Comparison of ENCODE assay signal across 9 mouse cellular contexts in genomic region chr7:128524641-128525040, GRCm38 (mm10). TPM values are rescaled to one million over a fixed set of nuclear protein-coding genes. Genes with fewer than 3 reads are reported as not detected.
DNase-seq lines count a peak whose midpoint lies in the region; ATAC-seq and TF ChIP-seq lines count a peak whose summit lies in the region.
"Had no signal": no experiment of that assay in that cellular context is flagged by ENCODE, and none has a peak within 500 bp of the region (broad histone marks: within the 10 kb centered on the region; RNA-seq: fewer than 3 reads in every experiment).

No protein-coding gene starts in this region.

- H3K36me3 ChIP-seq in heart, embryonic 14.5 days (ENCODE audit: control insufficient read depth, insufficient read depth, low read length): no peaks in the 10 kb centered on the region
- peaks cover 24% of the 10 kb centered on the region for H3K36me3 ChIP-seq in G1E (replicated peaks)
- H3K36me3 ChIP-seq in forebrain, embryonic 14.5 days (ENCODE audit: control insufficient read depth, insufficient read depth, low read length): no peaks in the 10 kb centered on the region
- H3K36me3 ChIP-seq in liver, embryonic 13.5 days: no peaks in the 10 kb centered on the region

- H3K27me3 ChIP-seq in heart, embryonic 14.5 days (ENCODE audit: control insufficient read depth, insufficient read depth, low read length): no peaks in the 10 kb centered on the region
- 0 out of 2 replicates have a peak, but pooled peaks cover 2% of the 10 kb centered on the region for H3K27me3 ChIP-seq in G1E (ENCODE audit: insufficient read depth, low read length)
- peaks cover 13% of the 10 kb centered on the region for H3K27me3 ChIP-seq in forebrain, embryonic 14.5 days (replicated peaks; ENCODE audit: control insufficient read depth, insufficient read depth, low read length)
- peaks cover 12% of the 10 kb centered on the region; the same call in 1 of the 2 replicates for H3K27me3 ChIP-seq in liver, embryonic 13.5 days
- H3K27me3 ChIP-seq: Patski had no signal

- no peak for TF ChIP-seq CTCF in G1E (IDR thresholded peaks at IDR 0.05; ENCODE audit: low read depth, low read length)

- DNase-seq in heart, postnatal 25 days (ENCODE audit: low spot score): no peak
- no peak for DNase-seq in G1E (ENCODE audit: low spot score)
- no peak for DNase-seq in forebrain, embryonic 14.5 days (ENCODE audit: low spot score)
- no peak for DNase-seq in liver, embryonic 13.5 days
- DNase-seq in thymus, postnatal 36 days: no peak
- no peak for DNase-seq in cerebellum, postnatal 10 days
- DNase-seq in layer of hippocampus, adult 9-10 months (ENCODE audit: low spot score): no peak

- H3K4me2 ChIP-seq in heart, embryonic 14.5 days (ENCODE audit: low read length): peak overlapping the region; percentile 81
- peak overlapping the region; percentile 67; the same call in 1 of the 2 replicates for H3K4me2 ChIP-seq in forebrain, embryonic 14.5 days (ENCODE audit: low read length)
- peak overlapping the region; percentile 99 for H3K4me2 ChIP-seq in liver, embryonic 13.5 days

- no peaks in the 10 kb centered on the region for H3K9me3 ChIP-seq in heart, embryonic 14.5 days (ENCODE audit: control insufficient read depth, low read length)
- no peaks in the 10 kb centered on the region for H3K9me3 ChIP-seq in G1E (replicated peaks)
- H3K9me3 ChIP-seq in forebrain, embryonic 14.5 days (replicated peaks; ENCODE audit: control insufficient read depth, low read length): no peaks in the 10 kb centered on the region
- no peaks in the 10 kb centered on the region for H3K9me3 ChIP-seq in liver, embryonic 13.5 days (replicated peaks)

- H3K9ac ChIP-seq in heart, embryonic 14.5 days (ENCODE audit: low read length): peak overlapping the region; percentile 98
- H3K9ac ChIP-seq in forebrain, embryonic 14.5 days (ENCODE audit: low read length): no peak overlapping the region
- H3K9ac ChIP-seq in liver, embryonic 13.5 days: peak overlapping the region; percentile 90

- H3K27ac ChIP-seq in heart, embryonic 14.5 days (replicated peaks in 1 of 2; ENCODE audit: control insufficient read depth in 1 of 2, insufficient read depth in 1 of 2, low read depth in 2 of 2, low read length in 2 of 2): peak overlapping the region; percentile 42 to 100; a peak in 3 of 4 replicates
- no peak overlapping the region for H3K27ac ChIP-seq in forebrain, embryonic 14.5 days (ENCODE audit: low read depth, low read length)
- peak overlapping the region; percentile 94; the same call in 1 of the 2 replicates for H3K27ac ChIP-seq in liver, embryonic 13.5 days

- H3K4me1 ChIP-seq in heart, embryonic 14.5 days (ENCODE audit: control insufficient read depth in 2 of 2, insufficient read depth in 2 of 2, low read length in 2 of 2): peaks cover 23 to 39% of the 10 kb centered on the region in 2 experiments
- H3K4me1 ChIP-seq in G1E (ENCODE audit: insufficient read depth, low read depth, low read length): peaks cover 50% of the 10 kb centered on the region
- H3K4me1 ChIP-seq in forebrain, embryonic 14.5 days (ENCODE audit: control insufficient read depth, insufficient read depth, low read length): 0 out of 2 replicates have a peak, but pooled peaks cover under 1% of the 10 kb centered on the region
- H3K4me1 ChIP-seq in liver, embryonic 13.5 days (replicated peaks): peaks cover 54% of the 10 kb centered on the region

- H3K4me3 ChIP-seq in heart, embryonic 14.5 days (ENCODE audit: control insufficient read depth in 1 of 2, insufficient read depth in 1 of 2, low read depth in 1 of 2, low read length in 2 of 2): peak overlapping the region; percentile 40 to 77
- H3K4me3 ChIP-seq in G1E (ENCODE audit: low read depth, low read length): peak overlapping the region; percentile 97
- no peak overlapping the region for H3K4me3 ChIP-seq in forebrain, embryonic 14.5 days (ENCODE audit: low read depth, low read length)
- peak overlapping the region; percentile 84 for H3K4me3 ChIP-seq in liver, embryonic 13.5 days (replicated peaks)

- no peak for ATAC-seq in heart, embryonic 14.5 days (ENCODE audit: insufficient number of reproducible peaks, insufficient read depth, low FRiP score, low read depth)
- no peak for ATAC-seq in G1E (ENCODE audit: extremely low read depth, insufficient number of reproducible peaks, low FRiP score, poor library complexity, severe bottlenecking)
- ATAC-seq in forebrain, embryonic 14.5 days: no peak
- no peak for ATAC-seq in liver, embryonic 13.5 days (ENCODE audit: low read depth)

- WGBS in heart, embryonic 14.5 days: 58% methylated on average over 3 of the region's 3 CpGs
- WGBS in forebrain, embryonic 14.5 days: 84% methylated on average over 3 of the region's 3 CpGs
- WGBS in liver, embryonic 13.5 days (ENCODE audit: insufficient replicate concordance): 69% methylated on average over 3 of the region's 3 CpGs

- intact Hi-C loops in heart, postnatal 25 days (cut with DNase I): loop anchor here (2.0 to 5.0 kb wide), 3 partner anchors 16 to 88 kb away; partner anchors contain the start of gene Inpp5f

RNA-seq across cellular contexts. Expression of gene Bag3, which starts 1.2 kb away (rescaled TPM):
- 24.5 and 26.9 TPM in 2 replicates for polyA plus RNA-seq in heart, embryonic 14.5 days (2014; fragmentation: Nextera tagmentation; extraction: Ambion mirVana)
- total RNA-seq in heart, postnatal 25 days (2021): 100 to 1,000 TPM; 220 to 262 TPM
- total RNA-seq in G1E (2014; fragmentation: Nextera tagmentation) (17.7 and 20.9 TPM in 2 replicates), G1E (2017) (5.7 and 9.1 TPM in 2 replicates)
- polyA plus RNA-seq in G1E (2012): 107 and 121 TPM in 2 replicates
- polyA plus RNA-seq in forebrain, embryonic 14.5 days (2014; fragmentation: Nextera tagmentation; extraction: Ambion mirVana): 1.4 and 1.7 TPM in 2 replicates
- 3.3 and 3.9 TPM in 2 replicates for polyA plus RNA-seq in liver, embryonic 13.5 days (2015; fragmentation: Nextera tagmentation; extraction: Ambion mirVana)
